ENCODE assay signal across 8 mouse cellular contexts in the genomic region with DNA sequence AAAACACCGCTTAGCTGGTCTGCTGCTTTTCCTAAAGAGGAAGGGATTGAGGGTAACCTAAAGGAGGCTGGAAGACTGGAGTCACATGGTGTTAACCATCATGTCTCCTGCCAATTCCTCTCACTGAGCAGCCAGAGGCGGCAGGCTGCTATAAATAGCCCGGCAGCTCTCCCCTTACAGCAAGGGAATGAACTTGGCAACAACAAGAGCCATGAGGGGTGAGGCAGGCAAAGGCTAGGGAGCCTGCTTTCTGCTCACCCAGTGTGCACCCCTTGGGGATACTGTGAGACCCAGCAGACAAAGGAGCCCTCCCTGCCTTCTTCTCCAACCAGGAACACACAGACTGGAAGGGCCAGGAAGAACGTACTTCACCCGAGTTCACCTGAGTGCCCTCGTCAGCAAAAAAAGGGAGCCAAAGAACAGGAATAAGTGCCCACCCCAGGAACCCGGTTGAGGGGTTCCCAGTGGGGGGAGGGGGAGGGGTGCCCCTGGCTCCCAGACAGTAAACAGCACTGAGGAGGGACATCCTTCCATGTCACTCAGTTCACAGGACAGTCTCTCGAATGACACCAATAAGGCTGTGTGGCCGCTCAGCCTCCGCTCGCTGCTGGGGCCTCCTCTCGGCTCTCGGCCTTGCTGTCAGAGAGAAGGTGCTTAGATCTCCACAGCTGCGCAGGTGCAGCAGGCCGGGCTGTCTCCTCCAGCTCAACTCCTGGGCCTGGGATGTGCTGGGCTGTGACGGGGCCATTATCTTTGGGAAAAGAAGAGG. TPM values are rescaled to one million over a fixed set of nuclear protein-coding genes. Genes with fewer than 3 reads are reported as not detected.
DNase-seq lines count a peak whose midpoint lies in the region; ATAC-seq and TF ChIP-seq lines count a peak whose summit lies in the region.

No protein-coding gene starts in this region.

- H3K79me3 ChIP-seq in C2C12 (ENCODE audit: low read depth): no peaks in the 10 kb centered on the region

- H3K79me2 ChIP-seq in C2C12 (ENCODE audit: control insufficient read depth, insufficient read depth): no peaks in the 10 kb centered on the region

- H3ac ChIP-seq in C2C12 (ENCODE audit: control insufficient read depth, insufficient read length, low read depth): no peak overlapping the region

- H3K36me3 ChIP-seq in C2C12 (ENCODE audit: control insufficient read depth, insufficient read depth): no peaks in the 10 kb centered on the region
- H3K36me3 ChIP-seq in hindbrain, embryonic 16.5 days (ENCODE audit: control insufficient read depth, insufficient read depth, low read length): peaks cover 6% of the 10 kb centered on the region; the same call in 1 of the 2 replicates

- no peak overlapping the region for H3K4me3 ChIP-seq in C2C12 (ENCODE audit: insufficient read depth, poor library complexity, severe bottlenecking)
- H3K4me3 ChIP-seq in hindbrain, embryonic 16.5 days (ENCODE audit: low read length): no peak overlapping the region

- H3K4me2 ChIP-seq in hindbrain, embryonic 16.5 days (ENCODE audit: low read length): no peak overlapping the region

- 60% methylated on average over 16 of the region's 16 CpGs for WGBS in hindbrain, embryonic 16.5 days

- 0 out of 2 replicates have a peak, but pooled peaks cover 2% of the 10 kb centered on the region for H3K9me3 ChIP-seq in hindbrain, embryonic 16.5 days (ENCODE audit: control insufficient read depth, low read length)

- peak; percentile 19 for DNase-seq in R1 (ENCODE audit: low read depth, low spot score)
- peak; percentile 78 for DNase-seq in gastrocnemius, adult 18-20 months (ENCODE audit: low spot score)
- DNase-seq in lung, postnatal 25 days (ENCODE audit: low spot score): peak; percentile 64
- no peak for DNase-seq in MN1 (ENCODE audit: low spot score)
- DNase-seq in urinary bladder, adult 18-20 months (ENCODE audit: low spot score in 2 of 2): no peak
- DNase-seq in urinary bladder, postnatal 25 days (ENCODE audit: low spot score): no peak

- H3K27me3 ChIP-seq in C2C12 (ENCODE audit: control insufficient read depth, insufficient read depth, insufficient read length): no peaks in the 10 kb centered on the region
- H3K27me3 ChIP-seq in hindbrain, embryonic 16.5 days (replicated peaks; ENCODE audit: control insufficient read depth, insufficient read depth, low read length): no peaks in the 10 kb centered on the region

- no peak overlapping the region for H3K9ac ChIP-seq in hindbrain, embryonic 16.5 days (ENCODE audit: low read depth, low read length)

- no peak for TF ChIP-seq CTCF in C2C12 (IDR thresholded peaks at IDR 0.05; ENCODE audit: control insufficient read depth, insufficient read depth, insufficient read length)

- H3K4me1 ChIP-seq in hindbrain, embryonic 16.5 days (ENCODE audit: control insufficient read depth, insufficient read depth, low read depth, low read length): peaks cover 11% of the 10 kb centered on the region

- H3K27ac ChIP-seq in hindbrain, embryonic 16.5 days (ENCODE audit: low read depth, low read length): no peak overlapping the region

- peak; percentile 87 for ATAC-seq in hindbrain, embryonic 16.5 days

TF ChIP-seq in C2C12, 6 proteins besides CTCF, POLR2A, EP300 and RAD21:
- TF ChIP-seq MYOD1 (IDR thresholded peaks at IDR 0.05; ENCODE audit: control insufficient read depth, insufficient read length, low read depth): no peak
- peak; percentile 68 for TF ChIP-seq USF1 (IDR thresholded peaks at IDR 0.05; ENCODE audit: low read depth)

RNA-seq across cellular contexts. Expression of gene Fam189a2, which starts 57.8 kb away (rescaled TPM):
- 0.42 TPM for polyA plus RNA-seq in C2C12 (2012; fragmentation: generic; extraction: Trizol)
- total RNA-seq in gastrocnemius, adult 18-20 months (2021): 10 to 100 TPM; 23.9 to 33.6 TPM
- polyA plus RNA-seq in hindbrain, embryonic 16.5 days (2015; fragmentation: Nextera tagmentation; extraction: Ambion mirVana): 1.4 and 2.7 TPM in 2 replicates

Comparison
In these comparisons a context has a peak if more than half of its experiments do, and no peak if none do; other contexts are left out.
1. DNase-seq: peak in R1 (single experiment), gastrocnemius, adult 18-20 months (single experiment) and lung, postnatal 25 days (single experiment); none in MN1 (single experiment), urinary bladder, adult 18-20 months (0 of 2) and urinary bladder, postnatal 25 days (single experiment).